Mouse (Mus musculus): ENCODE measurements around the gene Egln1. TPM values are rescaled to one million over a fixed set of nuclear protein-coding genes. Genes with fewer than 3 reads are reported as not detected.

Egln1 gene
- 14.0 and 14.4 TPM in 2 replicates for polyA plus RNA-seq (2015; fragmentation: Nextera tagmentation; extraction: Ambion mirVana)

GRCm38 (mm10) chr8:124949209-124950068 is at the start of gene Egln1:
Egln1 (minus strand) TSS chr8:124949324.
- H3K27ac ChIP-seq: peak within 1 kb of the TSS; percentile 98
- peak within 1 kb of the TSS; percentile 80 for H3K4me2 ChIP-seq (replicated peaks)
- H3K27me3 ChIP-seq (replicated peaks): no peaks in the 10 kb centered on the region
- H3K9me3 ChIP-seq: no peaks in the 10 kb centered on the region
- peak; percentile 91 for ATAC-seq
- under 1% methylated on average over 44 of the region's 98 CpGs for WGBS
- peak within 1 kb of the TSS; percentile 95 for H3K9ac ChIP-seq
- peaks cover 30% of the 10 kb centered on the region for H3K4me1 ChIP-seq (replicated peaks)
- H3K36me3 ChIP-seq: no peaks in the 10 kb centered on the region
- peak within 1 kb of the TSS; percentile 82 for H3K4me3 ChIP-seq (replicated peaks)

DNA sequence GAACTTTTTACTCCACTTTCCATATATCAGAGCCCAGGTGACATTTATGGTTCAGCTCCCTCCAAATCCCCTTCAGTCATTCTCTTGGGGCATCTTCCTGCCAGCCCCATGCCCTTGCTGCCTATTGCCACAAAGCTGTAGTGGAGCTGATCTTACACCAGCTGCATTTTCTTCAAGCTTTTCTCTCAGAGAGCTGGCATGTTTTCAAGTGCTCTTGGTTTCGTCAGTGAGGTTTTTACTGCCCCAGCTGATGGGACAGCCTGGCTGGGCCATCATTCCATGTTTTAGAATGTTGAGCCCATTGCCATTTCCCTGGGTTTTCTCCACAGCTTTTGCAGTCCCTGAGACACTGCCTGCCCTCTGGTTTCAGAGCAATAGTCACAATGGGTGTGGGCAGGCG is 46.7 kb upstream of the Egln1 start:
- WGBS: 56% methylated on average over 2 of the region's 2 CpGs

DNA sequence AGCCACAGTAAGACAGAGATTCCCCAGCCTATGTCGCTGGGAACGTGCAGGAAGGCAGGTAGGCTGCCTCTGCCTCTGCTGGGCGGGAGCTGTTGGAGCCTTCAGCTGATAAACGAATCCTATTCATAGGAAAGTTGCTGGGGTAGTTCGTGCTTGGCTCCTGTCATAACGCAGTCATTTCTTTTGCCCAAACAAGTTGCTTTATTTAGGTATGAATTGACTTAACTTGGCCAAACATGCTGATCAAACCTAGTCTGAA is 42.5 kb upstream of the Egln1 start:
- Histone ChIP-seq H3K36me3 (no peaks in the 10 kb centered on the region), H3K4me3 (replicated peaks) (peak overlapping the region; percentile 25; the same call in 1 of the 2 replicates), H3K4me1 (replicated peaks) (0 out of 2 replicates have a peak, but pooled peaks cover 5% of the 10 kb centered on the region), H3K27ac (no peak overlapping the region), H3K9ac (no peak overlapping the region), H3K27me3 (replicated peaks) (no peaks in the 10 kb centered on the region), H3K4me2 (replicated peaks) (peak overlapping the region; percentile 61), H3K9me3 (no peaks in the 10 kb centered on the region)
- peak; percentile 71 for ATAC-seq
- WGBS: 19% methylated on average over 6 of the region's 6 CpGs

More for the DNA sequence above, 46.7 kb upstream of the Egln1 start:
- no peak overlapping the region for H3K4me3 ChIP-seq (replicated peaks)
- 0 out of 2 replicates have a peak, but pooled peaks cover 5% of the 10 kb centered on the region for H3K4me1 ChIP-seq (replicated peaks)
- no peak for ATAC-seq
- H3K9ac ChIP-seq: no peak overlapping the region
- H3K36me3 ChIP-seq: no peaks in the 10 kb centered on the region
- no peaks in the 10 kb centered on the region; the same call in 1 of the 2 replicates for H3K9me3 ChIP-seq
- no peak overlapping the region for H3K27ac ChIP-seq
- no peaks in the 10 kb centered on the region for H3K27me3 ChIP-seq (replicated peaks)
- no peak overlapping the region for H3K4me2 ChIP-seq (replicated peaks)

GRCm38 (mm10) chr8:124990923-124991667 is 42.0 kb upstream of the Egln1 start:
- ATAC-seq: peak; percentile 70
- H3K4me2 ChIP-seq (replicated peaks): peak overlapping the region; percentile 61
- 0 out of 2 replicates have a peak, but pooled peaks cover 5% of the 10 kb centered on the region for H3K4me1 ChIP-seq (replicated peaks)
- H3K27me3 ChIP-seq (replicated peaks): no peaks in the 10 kb centered on the region
- no peak overlapping the region for H3K27ac ChIP-seq
- H3K4me3 ChIP-seq (replicated peaks): peak overlapping the region; percentile 25
- H3K9me3 ChIP-seq: no peaks in the 10 kb centered on the region
- no peaks in the 10 kb centered on the region for H3K36me3 ChIP-seq
- no peak overlapping the region for H3K9ac ChIP-seq
- 7% methylated on average over 17 of the region's 17 CpGs for WGBS

GRCm38 (mm10) chr8:124980828-124981227 is 31.7 kb upstream of the Egln1 start:
- Histone ChIP-seq H3K27me3 (replicated peaks) (0 out of 2 replicates have a peak, but pooled peaks cover 4% of the 10 kb centered on the region), H3K9me3 (no peaks in the 10 kb centered on the region), H3K36me3 (no peaks in the 10 kb centered on the region), H3K4me3 (replicated peaks) (no peak overlapping the region), H3K9ac (no peak overlapping the region), H3K4me2 (replicated peaks) (no peak overlapping the region), H3K4me1 (replicated peaks) (no peaks in the 10 kb centered on the region), H3K27ac (no peak overlapping the region)
- 83% methylated on average over 8 of the region's 8 CpGs for WGBS
- no peak for ATAC-seq

DNA sequence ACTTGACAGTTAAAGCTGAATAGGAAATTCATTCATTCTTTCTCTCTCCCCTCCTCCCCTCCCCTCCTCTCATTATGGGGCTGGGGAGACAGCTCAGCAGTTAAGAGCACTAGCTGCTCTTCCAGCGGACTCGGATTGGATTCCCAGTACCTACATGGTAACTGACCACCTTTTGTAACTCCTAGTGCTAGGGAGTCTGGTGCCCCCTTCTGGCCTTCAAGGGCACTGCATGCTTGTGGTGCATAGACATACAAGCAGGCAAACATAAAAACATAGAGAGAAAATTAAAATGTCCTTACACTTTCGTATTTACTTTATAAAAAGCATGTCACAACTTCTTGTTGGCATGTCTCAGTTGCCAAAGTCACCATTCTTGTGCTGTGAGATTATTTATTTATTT is 30.9 kb upstream of the Egln1 start:
- Histone ChIP-seq H3K27ac (no peak overlapping the region), H3K36me3 (no peaks in the 10 kb centered on the region), H3K4me3 (replicated peaks) (no peak overlapping the region), H3K9me3 (no peaks in the 10 kb centered on the region), H3K27me3 (replicated peaks) (0 out of 2 replicates have a peak, but pooled peaks cover under 1% of the 10 kb centered on the region), H3K4me1 (replicated peaks) (no peaks in the 10 kb centered on the region), H3K4me2 (replicated peaks) (no peak overlapping the region), H3K9ac (no peak overlapping the region)
- ATAC-seq: no peak
- WGBS: 97% methylated on average over 3 of the region's 3 CpGs

DNA sequence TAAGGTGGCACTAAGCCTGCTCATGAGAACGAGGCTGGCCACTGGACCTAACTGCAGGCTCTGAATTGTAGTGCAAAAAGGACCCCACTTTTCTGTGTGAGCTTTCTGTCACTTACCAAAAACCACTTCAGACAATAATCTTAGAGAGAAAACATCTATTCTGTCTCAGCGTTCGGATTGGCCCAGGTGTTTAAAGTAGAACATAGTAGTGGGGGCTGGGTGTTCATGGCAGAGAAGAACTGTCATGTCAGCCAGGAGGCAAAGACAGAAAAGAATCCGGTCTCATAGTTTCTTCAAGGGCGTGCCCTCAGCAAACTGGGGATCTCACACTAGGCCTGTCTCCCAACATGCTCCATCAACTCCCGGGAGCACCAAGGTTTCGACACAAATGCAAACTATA is 28.9 kb upstream of the Egln1 start:
- H3K27me3 ChIP-seq (replicated peaks): no peaks in the 10 kb centered on the region
- no peak overlapping the region for H3K4me2 ChIP-seq (replicated peaks)
- H3K36me3 ChIP-seq: no peaks in the 10 kb centered on the region
- no peaks in the 10 kb centered on the region for H3K4me1 ChIP-seq (replicated peaks)
- H3K9me3 ChIP-seq: no peaks in the 10 kb centered on the region
- no peak overlapping the region for H3K27ac ChIP-seq
- H3K4me3 ChIP-seq (replicated peaks): no peak overlapping the region
- WGBS: 86% methylated on average over 7 of the region's 7 CpGs
- ATAC-seq: no peak
- no peak overlapping the region for H3K9ac ChIP-seq

DNA sequence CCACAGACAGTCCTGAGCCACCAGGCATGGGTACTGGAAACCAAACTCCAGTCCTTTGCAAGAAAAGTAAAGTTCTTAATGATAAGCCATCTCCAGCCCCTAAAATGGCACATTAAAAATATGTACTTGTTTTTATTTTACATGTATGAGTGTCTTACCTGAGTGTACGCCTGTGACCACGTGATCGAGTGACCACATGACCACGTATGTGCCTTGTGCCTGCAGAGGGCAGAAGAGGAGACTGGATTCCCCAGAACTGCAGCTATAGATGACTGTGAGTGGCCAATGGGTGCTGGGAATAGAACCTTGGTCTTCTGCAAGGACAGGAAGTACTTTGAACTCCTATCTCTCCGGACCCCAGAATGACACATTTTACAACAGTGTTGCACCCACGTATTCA is 27.1 kb upstream of the Egln1 start:
- no peak for ATAC-seq
- Histone ChIP-seq H3K4me3 (replicated peaks) (no peak overlapping the region), H3K9me3 (no peaks in the 10 kb centered on the region), H3K9ac (no peak overlapping the region), H3K27ac (no peak overlapping the region), H3K4me1 (replicated peaks) (no peaks in the 10 kb centered on the region), H3K36me3 (no peaks in the 10 kb centered on the region), H3K27me3 (replicated peaks) (no peaks in the 10 kb centered on the region), H3K4me2 (replicated peaks) (no peak overlapping the region)
- WGBS: 90% methylated on average over 6 of the region's 6 CpGs

- no peak overlapping the region for H3K27ac ChIP-seq
- 69% methylated on average over 4 of the region's 4 CpGs for WGBS
- no peak overlapping the region for H3K9ac ChIP-seq
- no peak overlapping the region for H3K4me3 ChIP-seq (replicated peaks)
- H3K4me1 ChIP-seq (replicated peaks): peaks cover 6% of the 10 kb centered on the region
- H3K4me2 ChIP-seq (replicated peaks): no peak overlapping the region
- H3K27me3 ChIP-seq (replicated peaks): no peaks in the 10 kb centered on the region
- no peaks in the 10 kb centered on the region for H3K36me3 ChIP-seq
- no peak for ATAC-seq
- H3K9me3 ChIP-seq: no peaks in the 10 kb centered on the region
Observed at GRCm38 (mm10) chr8:124974254-124974653, 25.1 kb upstream of the Egln1 start.

GRCm38 (mm10) chr8:124973221-124973620 is 24.1 kb upstream of the Egln1 start:
- Histone ChIP-seq H3K27me3 (replicated peaks) (no peaks in the 10 kb centered on the region), H3K4me2 (replicated peaks) (no peak overlapping the region), H3K9ac (no peak overlapping the region), H3K4me1 (replicated peaks) (peaks cover 11% of the 10 kb centered on the region), H3K4me3 (replicated peaks) (no peak overlapping the region), H3K36me3 (no peaks in the 10 kb centered on the region), H3K27ac (no peak overlapping the region), H3K9me3 (no peaks in the 10 kb centered on the region)
- 65% methylated on average over 8 of the region's 8 CpGs for WGBS
- ATAC-seq: no peak

- Histone ChIP-seq H3K27ac (no peak overlapping the region), H3K9ac (no peak overlapping the region), H3K4me3 (replicated peaks) (no peak overlapping the region), H3K4me2 (replicated peaks) (no peak overlapping the region), H3K36me3 (no peaks in the 10 kb centered on the region), H3K9me3 (no peaks in the 10 kb centered on the region), H3K27me3 (replicated peaks) (no peaks in the 10 kb centered on the region), H3K4me1 (replicated peaks) (peaks cover 11% of the 10 kb centered on the region)
- no peak for ATAC-seq
- WGBS: 59% methylated on average over 6 of the region's 6 CpGs
Observed at GRCm38 (mm10) chr8:124970312-124970933, 21.3 kb upstream of the Egln1 start.

GRCm38 (mm10) chr8:124964966-124965365 is 15.8 kb upstream of the Egln1 start:
- no peak overlapping the region for H3K4me3 ChIP-seq (replicated peaks)
- H3K9ac ChIP-seq: no peak overlapping the region
- no peaks in the 10 kb centered on the region for H3K27me3 ChIP-seq (replicated peaks)
- H3K4me1 ChIP-seq (replicated peaks): peaks cover 23% of the 10 kb centered on the region
- no peaks in the 10 kb centered on the region for H3K9me3 ChIP-seq
- no peaks in the 10 kb centered on the region for H3K36me3 ChIP-seq
- H3K27ac ChIP-seq: no peak overlapping the region
- ATAC-seq: no peak
- no peak overlapping the region for H3K4me2 ChIP-seq (replicated peaks)
- WGBS: 90% methylated on average over 8 of the region's 8 CpGs
